ENCODE assay signal across 13 mouse cellular contexts in the genomic region with DNA sequence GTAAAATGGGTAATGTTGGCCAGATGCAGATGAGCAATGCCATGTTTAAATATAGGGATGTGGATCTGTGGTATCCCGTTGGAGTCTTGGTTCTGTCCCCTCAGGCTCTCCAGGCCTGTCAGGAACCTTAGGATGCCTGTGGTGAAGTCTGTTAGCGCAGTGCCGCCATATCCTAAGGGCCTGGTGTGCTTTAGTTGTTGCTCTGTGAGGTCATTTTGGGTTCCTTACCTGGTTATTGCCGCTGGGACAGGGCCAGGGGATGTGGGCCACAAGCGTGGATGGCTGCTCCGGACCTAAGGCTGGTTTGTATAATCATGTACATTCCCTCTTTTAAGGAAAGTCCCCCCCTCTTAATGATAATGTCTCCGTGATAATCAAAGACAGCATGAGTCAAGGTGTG. TPM values are rescaled to one million over a fixed set of nuclear protein-coding genes. Genes with fewer than 3 reads are reported as not detected.
A peak's percentile ranks its signal among the peaks of the same experiment; 100 is the strongest.
DNase-seq lines count a peak whose midpoint lies in the region; ATAC-seq and TF ChIP-seq lines count a peak whose summit lies in the region.
"Had no signal": no experiment of that assay in that cellular context is flagged by ENCODE, and none has a peak within 500 bp of the region (broad histone marks: within the 10 kb centered on the region; RNA-seq: fewer than 3 reads in every experiment).

No protein-coding gene starts in this region.

- H3K36me3 ChIP-seq in kidney, embryonic 14.5 days (ENCODE audit: control insufficient read depth, insufficient read depth, low read length): no peaks in the 10 kb centered on the region; the same call in 1 of the 2 replicates
- peaks cover 4% of the 10 kb centered on the region for H3K36me3 ChIP-seq in embryonic facial prominence, embryonic 10.5 days (replicated peaks)
- H3K36me3 ChIP-seq in intestine, embryonic 14.5 days (ENCODE audit: control insufficient read depth, insufficient read depth, low read length): peaks cover 4% of the 10 kb centered on the region; the same call in 1 of the 2 replicates
- no peaks in the 10 kb centered on the region for H3K36me3 ChIP-seq in myocyte (ENCODE audit: control insufficient read depth, insufficient read depth)

- no peak overlapping the region for H3K9ac ChIP-seq in kidney, embryonic 14.5 days (ENCODE audit: low read depth, low read length)
- no peak overlapping the region for H3K9ac ChIP-seq in intestine, embryonic 14.5 days (ENCODE audit: low read length)

- H3K27me3 ChIP-seq in kidney, embryonic 14.5 days (ENCODE audit: control insufficient read depth, insufficient read depth, low read length): no peaks in the 10 kb centered on the region
- H3K27me3 ChIP-seq in embryonic facial prominence, embryonic 10.5 days (replicated peaks; ENCODE audit: low read depth, poor library complexity, severe bottlenecking): no peaks in the 10 kb centered on the region
- H3K27me3 ChIP-seq in intestine, embryonic 14.5 days (replicated peaks; ENCODE audit: control insufficient read depth, insufficient read depth, low read length): no peaks in the 10 kb centered on the region
- H3K27me3 ChIP-seq in myocyte (ENCODE audit: control insufficient read depth, insufficient read depth, insufficient read length): no peaks in the 10 kb centered on the region
- H3K27me3 ChIP-seq: CH12.LX had no signal

- DNase-seq in kidney, adult 11 months: no peak
- DNase-seq in embryonic facial prominence, embryonic 10.5 days (ENCODE audit: low spot score): no peak
- no peak for DNase-seq in intestine, embryonic 14.5 days (ENCODE audit: low spot score)
- no peak for DNase-seq in adrenal gland, postnatal 10 days
- no peak for DNase-seq in layer of hippocampus, adult 2 months (ENCODE audit: low spot score in 2 of 2)
- DNase-seq: gastrocnemius, postnatal 10 days; lung, postnatal 14 days; spleen, adult 18-20 months; thymus, adult 2 months had no signal

- 0 out of 2 replicates have a peak, but pooled peaks cover 4% of the 10 kb centered on the region for H3K4me1 ChIP-seq in kidney, embryonic 14.5 days (ENCODE audit: control insufficient read depth, insufficient read depth, low read length)
- H3K4me1 ChIP-seq in embryonic facial prominence, embryonic 10.5 days: peaks cover 9% of the 10 kb centered on the region
- H3K4me1 ChIP-seq in intestine, embryonic 14.5 days (replicated peaks; ENCODE audit: control insufficient read depth, insufficient read depth, low read length): 0 out of 2 replicates have a peak, but pooled peaks cover 3% of the 10 kb centered on the region

- no peaks in the 10 kb centered on the region for H3K79me2 ChIP-seq in myocyte (ENCODE audit: control insufficient read depth, insufficient read depth)

- TF ChIP-seq POLR2A in myocyte (IDR thresholded peaks at IDR 0.05; ENCODE audit: insufficient read length, low read depth): no peak

- H3K4me3 ChIP-seq in kidney, embryonic 14.5 days (ENCODE audit: low read length): peak overlapping the region; percentile 56; the same call in 1 of the 2 replicates
- peak overlapping the region; percentile 71 for H3K4me3 ChIP-seq in embryonic facial prominence, embryonic 10.5 days
- H3K4me3 ChIP-seq in intestine, embryonic 14.5 days (ENCODE audit: low read depth, low read length): no peak overlapping the region
- peak overlapping the region; percentile 62 for H3K4me3 ChIP-seq in myocyte
- no peak overlapping the region for H3K4me3 ChIP-seq in layer of hippocampus, adult 2 months

- ATAC-seq in kidney, embryonic 14.5 days (ENCODE audit: low FRiP score, low TSS enrichment): no peak
- ATAC-seq in intestine, embryonic 14.5 days (replicated peaks; ENCODE audit: low FRiP score, low TSS enrichment, low read depth): no peak

- no peaks in the 10 kb centered on the region for H3K9me3 ChIP-seq in kidney, embryonic 14.5 days (ENCODE audit: control insufficient read depth, low read length)
- H3K9me3 ChIP-seq in embryonic facial prominence, embryonic 10.5 days: no peaks in the 10 kb centered on the region
- H3K9me3 ChIP-seq in intestine, embryonic 14.5 days (ENCODE audit: control insufficient read depth, low read length): no peaks in the 10 kb centered on the region

- WGBS in kidney, embryonic 14.5 days: 97% methylated on average over 7 of the region's 7 CpGs
- WGBS in embryonic facial prominence, embryonic 10.5 days: 95% methylated on average over 7 of the region's 7 CpGs
- WGBS in intestine, embryonic 14.5 days: 94% methylated on average over 7 of the region's 7 CpGs

- H3K27ac ChIP-seq in kidney, embryonic 14.5 days (ENCODE audit: low read depth, low read length): no peak overlapping the region
- H3K27ac ChIP-seq in embryonic facial prominence, embryonic 10.5 days (replicated peaks): no peak overlapping the region
- H3K27ac ChIP-seq in intestine, embryonic 14.5 days (ENCODE audit: low read depth): no peak overlapping the region
- H3K27ac ChIP-seq in layer of hippocampus, adult 2 months: no peak overlapping the region
- H3K27ac ChIP-seq: left cerebral cortex, adult 2 months had no signal

- no peak overlapping the region for H3ac ChIP-seq in myocyte (ENCODE audit: control insufficient read depth, insufficient read length)

- H3K4me2 ChIP-seq in kidney, embryonic 14.5 days (replicated peaks; ENCODE audit: low read depth, low read length): no peak overlapping the region
- H3K4me2 ChIP-seq in intestine, embryonic 14.5 days (ENCODE audit: low read length): peak overlapping the region; percentile 74; the same call in 1 of the 2 replicates
- H3K4me2 ChIP-seq in myocyte (ENCODE audit: low read depth): peak overlapping the region; percentile 64

- TF ChIP-seq CTCF in layer of hippocampus, adult 2 months (conservative IDR thresholded peaks at IDR 0.05): no peak

TF ChIP-seq in myocyte, 11 proteins besides CTCF, POLR2A, EP300 and RAD21:
- TF ChIP-seq TCF12 (IDR thresholded peaks at IDR 0.05; ENCODE audit: insufficient read depth, poor library complexity, severe bottlenecking): no peak
- TF ChIP-seq USF1 (IDR thresholded peaks at IDR 0.05; ENCODE audit: low read depth): no peak
- TF ChIP-seq TCF3 (IDR thresholded peaks at IDR 0.05; ENCODE audit: insufficient read length, low read depth): no peak
- no peak for TF ChIP-seq CEBPB (IDR thresholded peaks at IDR 0.05; ENCODE audit: insufficient read depth, poor library complexity, severe bottlenecking)
- no peak for TF ChIP-seq MYOG (IDR thresholded peaks at IDR 0.05; ENCODE audit: control insufficient read depth in 1 of 3, insufficient read depth in 1 of 3, insufficient read length in 2 of 3, low read depth in 2 of 3)
- TF ChIP-seq MYOD1 (IDR thresholded peaks at IDR 0.05; ENCODE audit: control insufficient read depth in 1 of 3, insufficient read length in 2 of 3, low read depth in 2 of 3): no peak
- no peak for TF ChIP-seq SRF (IDR thresholded peaks at IDR 0.05; ENCODE audit: control insufficient read depth, insufficient read length, low read depth)
- no peak for TF ChIP-seq POLR2AphosphoS2 (IDR thresholded peaks at IDR 0.05; ENCODE audit: insufficient read length, low read depth)
- no peak for TF ChIP-seq MAX (IDR thresholded peaks at IDR 0.05; ENCODE audit: low read depth)
- no peak for TF ChIP-seq REST (IDR thresholded peaks at IDR 0.05; ENCODE audit: insufficient read depth, insufficient read length)
- no peak for TF ChIP-seq E2F4 (IDR thresholded peaks at IDR 0.05; ENCODE audit: insufficient read depth)

RNA-seq across cellular contexts. Expression of a gene that starts 1.2 kb away (rescaled TPM):
- polyA plus RNA-seq in kidney, embryonic 14.5 days (2014; fragmentation: Nextera tagmentation; extraction: Ambion mirVana): 4.2 and 9.0 TPM in 2 replicates
- 10.1 and 10.2 TPM in 2 replicates for polyA plus RNA-seq in embryonic facial prominence, embryonic 10.5 days (2016; fragmentation: Nextera tagmentation; extraction: Ambion mirVana)
- polyA plus RNA-seq in intestine, embryonic 14.5 days (2014; fragmentation: Nextera tagmentation; extraction: Ambion mirVana): 7.4 and 10.4 TPM in 2 replicates
- 1.2 TPM for polyA plus RNA-seq in myocyte (2012; fragmentation: generic; extraction: Trizol)
- 1 to 10 TPM; 2.5 to 4.3 TPM for total RNA-seq in adrenal gland, postnatal 10 days (2021)
- total RNA-seq in layer of hippocampus, adult 2 months (2021): 1 to 10 TPM; 4.0 to 4.4 TPM

RNA-seq across cellular contexts. Expression of a gene that starts 17.7 kb away (rescaled TPM):
- 3.2 and 4.4 TPM in 2 replicates for polyA plus RNA-seq in kidney, embryonic 14.5 days (2014; fragmentation: Nextera tagmentation; extraction: Ambion mirVana)
- 3.6 and 3.9 TPM in 2 replicates for polyA plus RNA-seq in embryonic facial prominence, embryonic 10.5 days (2016; fragmentation: Nextera tagmentation; extraction: Ambion mirVana)
- polyA plus RNA-seq in intestine, embryonic 14.5 days (2014; fragmentation: Nextera tagmentation; extraction: Ambion mirVana): 4.3 and 5.0 TPM in 2 replicates
- polyA plus RNA-seq in myocyte (2012; fragmentation: generic; extraction: Trizol): 0.65 TPM
- total RNA-seq in adrenal gland, postnatal 10 days (2021): 1 to 10 TPM; 4.5 to 6.7 TPM
- 1 to 10 TPM; 2.6 to 2.9 TPM for total RNA-seq in layer of hippocampus, adult 2 months (2021)

RNA-seq across cellular contexts. Expression of a gene that starts 32.6 kb away (rescaled TPM):
- polyA plus RNA-seq in kidney, embryonic 14.5 days (2014; fragmentation: Nextera tagmentation; extraction: Ambion mirVana): 2.0 and 2.5 TPM in 2 replicates
- 1.9 and 2.4 TPM in 2 replicates for polyA plus RNA-seq in embryonic facial prominence, embryonic 10.5 days (2016; fragmentation: Nextera tagmentation; extraction: Ambion mirVana)
- 1.8 TPM in 2 replicates for polyA plus RNA-seq in intestine, embryonic 14.5 days (2014; fragmentation: Nextera tagmentation; extraction: Ambion mirVana)
- 0.80 TPM for polyA plus RNA-seq in myocyte (2012; fragmentation: generic; extraction: Trizol)
- 1 to 10 TPM; 6.5 to 8.9 TPM for total RNA-seq in adrenal gland, postnatal 10 days (2021)
- 1 to 10 TPM; 7.6 to 8.7 TPM for total RNA-seq in layer of hippocampus, adult 2 months (2021)

Comparison
In these comparisons a context has a peak if more than half of its experiments do, and no peak if none do; other contexts are left out.
1. H3K4me3 ChIP-seq: peak in kidney, embryonic 14.5 days (single experiment), embryonic facial prominence, embryonic 10.5 days (single experiment) and myocyte (single experiment); none in intestine, embryonic 14.5 days (single experiment) and layer of hippocampus, adult 2 months (single experiment).